Mouse (Mus musculus) liver, adult 2 months (tissue): ENCODE measurements around the gene Gli1.

ENCODE experiments used
- CTCF ChIP-seq: fragments of 200-500 bp; IDR thresholded peaks from 2 replicates; pipeline ENCODE4 v1.5.1; 2011; ENCODE audit warnings: low read depth, low read length, control low read depth
- POLR2A ChIP-seq: fragments of 200-500 bp; IDR thresholded peaks from 2 replicates; pipeline ENCODE4 v1.6.1; 2011; ENCODE audit warnings: low read length, control low read depth; ENCODE audit not compliant: insufficient read depth; ENCODE audit errors: extremely low read depth

- TF ChIP-seq CTCF (no peak), POLR2A (no peak)
Measured at GRCm38 (mm10) chr10:127312858-127313257, 28.9 kb downstream of the Gli1 start.
